Mouse (Mus musculus) cerebellum, adult 18-20 months (tissue): Measurements from ENCODE around the gene Hspbap1.
A peak's percentile ranks its signal among the peaks of the same experiment; 100 is the strongest.

ENCODE experiments used
- DNase-seq, 2 experiments: peaks; one replicate each; pipeline ENCODE4 v3.0.0; 2021

Hspbap1 gene

DNA sequence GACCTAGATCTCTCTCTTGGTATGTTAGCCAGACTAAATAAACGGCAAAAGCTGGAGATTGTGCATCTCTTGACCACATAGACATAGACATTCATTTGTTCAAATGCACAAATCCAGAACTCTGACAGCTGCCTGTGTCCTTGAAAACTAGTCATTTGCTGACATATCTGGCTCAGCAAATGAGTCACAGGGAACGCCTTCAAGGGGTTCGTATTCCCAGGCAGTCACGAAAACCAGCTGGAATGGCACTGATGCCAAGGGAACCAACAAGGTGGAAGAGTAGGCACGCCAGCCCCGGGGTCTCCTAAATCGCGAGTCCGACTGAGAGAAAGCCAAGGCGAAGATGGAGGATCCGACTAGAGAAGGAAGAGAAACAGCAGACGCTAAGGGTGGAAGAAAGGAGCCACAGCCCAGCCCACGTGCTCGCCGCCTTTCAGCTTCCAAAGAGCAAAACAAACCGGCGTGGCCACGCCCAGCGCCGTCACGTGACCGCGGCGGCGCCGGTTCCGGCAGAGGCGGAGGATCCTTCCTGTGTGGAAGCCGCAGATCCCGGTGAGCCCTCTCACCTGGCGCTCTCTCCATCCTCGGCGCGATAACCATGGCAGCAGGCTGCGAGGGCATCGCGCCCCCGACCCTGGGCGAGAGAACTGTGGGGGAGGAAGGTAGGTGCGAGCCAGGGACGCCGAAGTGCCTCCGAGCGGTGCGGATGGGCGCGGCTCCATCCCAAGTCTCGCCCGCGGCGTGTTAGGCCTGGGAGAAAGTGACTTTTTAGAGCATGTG is at the start of gene Hspbap1:
Gene Hspbap1 (plus strand): TSS at position 498 of the 780 bp plus-strand sequence.
- peak; percentile 91 to 93 for DNase-seq

DNA sequence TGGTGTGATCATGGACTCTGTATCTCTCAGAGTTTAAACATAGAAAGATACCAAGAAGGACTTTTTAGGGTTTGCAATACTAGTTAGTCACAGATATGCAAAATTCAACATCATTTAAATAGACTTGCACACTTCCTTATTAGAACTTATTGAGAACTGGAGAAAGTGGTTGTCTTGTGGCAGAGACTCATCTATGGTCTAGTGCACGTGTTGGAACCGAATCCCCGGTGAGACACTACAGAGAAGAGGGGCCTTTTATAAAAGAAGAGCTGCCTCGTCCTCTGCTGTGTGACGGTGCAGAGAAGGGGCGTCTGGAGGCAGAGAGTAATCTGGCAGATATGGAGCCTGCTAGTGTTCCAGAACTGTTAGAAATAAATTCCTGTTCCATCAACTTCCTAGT is 45.6 kb upstream of the Hspbap1 start:
- no peak for DNase-seq

DNA sequence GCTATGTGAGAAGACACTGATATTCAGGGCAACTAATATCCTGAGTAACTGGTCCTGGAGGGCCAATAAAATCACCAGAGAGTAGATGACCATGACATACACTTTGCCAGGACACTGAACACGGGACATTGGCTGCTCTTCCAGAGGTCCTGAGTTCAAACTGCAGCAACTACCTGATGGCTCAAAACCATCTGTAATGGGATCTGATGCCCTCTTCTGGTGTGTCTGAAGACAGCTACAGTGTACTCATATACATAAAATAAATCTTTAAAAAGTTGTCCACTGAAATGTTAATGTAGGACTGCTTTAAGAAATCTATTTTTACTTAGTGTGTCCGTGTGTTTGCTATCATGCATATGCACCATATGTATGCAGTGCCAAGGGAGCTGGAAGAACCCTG is 43.6 kb upstream of the Hspbap1 start:
- DNase-seq, result no peak

DNA sequence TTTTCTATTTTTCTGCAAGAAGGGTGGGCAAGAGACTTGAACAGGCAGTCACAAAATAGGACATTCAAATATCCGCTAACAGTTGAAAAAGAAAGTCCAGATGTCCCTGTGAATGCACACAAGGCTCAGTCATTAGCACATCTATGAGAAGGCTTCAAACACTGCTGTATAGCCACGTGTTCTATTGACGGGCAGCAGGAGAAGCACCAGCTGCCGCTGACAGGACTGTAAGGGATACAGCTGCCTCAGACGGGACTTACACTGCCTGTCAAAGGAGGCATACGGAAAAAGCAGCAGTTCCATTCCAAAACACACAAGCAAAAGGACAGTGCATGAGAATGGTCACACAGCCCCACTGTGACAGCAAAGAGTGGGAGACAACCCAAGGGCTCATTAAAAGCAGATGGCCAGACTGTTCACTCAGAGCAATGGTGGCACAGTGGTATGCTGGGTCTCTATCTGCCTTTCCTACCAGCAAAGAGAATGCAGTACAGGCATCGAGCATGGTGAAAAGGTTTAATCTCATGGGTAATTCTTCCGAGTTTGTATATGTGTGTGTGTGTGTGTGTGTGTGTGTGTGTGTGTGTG is 40.9 kb upstream of the Hspbap1 start:
- no peak for DNase-seq

DNA sequence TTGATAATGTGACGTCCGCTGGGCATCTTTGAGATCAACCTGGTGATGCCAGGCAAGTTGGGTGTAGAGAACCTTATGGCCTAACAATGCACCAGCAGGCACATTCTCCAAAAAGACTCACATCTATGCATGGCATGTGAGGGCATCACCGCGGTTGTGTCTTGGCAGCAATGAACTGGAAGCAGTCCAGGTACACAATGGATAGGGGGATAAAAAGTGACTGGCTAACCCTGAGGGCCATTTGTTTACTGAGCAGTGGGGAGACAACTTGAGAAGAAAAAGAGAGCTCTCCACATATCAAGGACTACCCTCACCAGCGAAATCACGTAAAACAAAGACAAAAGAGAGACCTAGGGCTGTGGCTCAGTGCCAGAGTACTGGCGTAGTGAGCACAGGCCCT is 38.1 kb upstream of the Hspbap1 start:
- DNase-seq, result peak in 1 of 2 experiments; percentile 22

DNA sequence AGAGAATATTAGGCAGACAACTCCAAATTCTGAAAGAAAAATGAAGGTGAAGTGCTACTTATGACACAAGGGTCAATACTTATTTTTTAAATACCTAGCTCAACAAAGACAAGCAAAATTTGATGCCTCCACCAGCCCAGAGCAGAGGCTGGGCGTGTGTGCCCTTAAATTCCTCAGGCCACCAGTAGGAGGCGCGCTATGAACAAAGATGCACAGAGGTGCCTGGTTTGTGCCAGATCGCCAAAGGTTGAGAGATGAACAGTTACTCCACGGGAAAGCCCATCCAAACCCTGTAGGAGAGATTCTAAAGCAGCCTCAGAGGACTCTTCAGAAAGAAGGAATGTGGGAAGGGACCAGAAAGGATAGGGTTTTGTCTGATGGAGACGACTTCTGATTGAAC is 36.1 kb upstream of the Hspbap1 start:
- DNase-seq, result peak; percentile 67 to 75

DNA sequence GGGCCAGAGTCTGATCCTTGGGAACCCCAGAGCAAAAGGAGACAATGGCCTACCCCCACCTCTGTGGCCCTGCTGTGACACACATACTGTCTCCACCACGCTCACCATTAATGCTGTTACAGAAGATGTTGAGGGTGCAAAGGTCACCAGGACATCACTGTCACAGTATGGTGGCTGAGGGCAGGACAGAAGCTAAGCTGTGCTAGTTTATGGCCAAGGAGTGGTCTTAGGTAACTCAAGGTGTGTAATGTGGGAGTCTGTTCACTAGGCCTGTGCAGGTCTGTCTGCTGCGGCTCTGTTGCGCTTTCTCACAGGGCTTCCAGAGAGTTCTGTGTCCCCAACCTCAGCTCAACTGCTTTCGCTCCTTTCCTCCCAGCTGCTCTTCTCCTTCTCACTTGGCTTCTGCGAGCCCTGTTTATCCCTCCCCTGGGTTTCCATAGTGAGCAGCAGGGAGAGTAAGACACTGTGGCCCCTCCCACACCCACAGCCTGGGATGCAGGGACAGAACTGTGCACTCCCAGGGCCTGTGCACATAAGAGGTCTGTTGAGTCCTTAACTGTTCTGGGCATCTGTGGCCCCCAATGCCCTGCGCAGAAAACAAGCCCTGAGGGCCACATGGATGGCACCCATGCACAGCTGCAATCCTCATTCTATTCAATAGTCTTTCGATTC is 31.9 kb upstream of the Hspbap1 start:
- no peak for DNase-seq

DNA sequence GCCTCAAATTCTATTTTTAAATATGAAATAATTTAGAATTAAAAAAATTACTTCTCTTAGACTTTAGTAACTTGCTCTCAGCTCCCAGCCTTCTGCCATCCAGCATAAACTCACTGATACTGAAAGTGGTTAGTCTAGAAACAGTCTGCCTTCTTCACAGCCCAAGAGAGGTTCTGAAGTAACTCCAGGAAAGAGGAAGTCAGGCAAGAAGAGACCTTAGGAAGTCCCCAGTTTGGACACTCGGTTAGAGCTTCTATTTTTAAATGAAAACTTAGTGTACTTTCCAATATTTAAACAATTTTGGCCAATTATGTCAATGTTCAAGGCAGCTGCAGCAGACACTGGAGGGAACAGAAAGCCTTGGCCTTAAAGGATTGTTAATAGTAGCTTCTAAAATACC is 30.6 kb upstream of the Hspbap1 start:
- no peak for DNase-seq

DNA sequence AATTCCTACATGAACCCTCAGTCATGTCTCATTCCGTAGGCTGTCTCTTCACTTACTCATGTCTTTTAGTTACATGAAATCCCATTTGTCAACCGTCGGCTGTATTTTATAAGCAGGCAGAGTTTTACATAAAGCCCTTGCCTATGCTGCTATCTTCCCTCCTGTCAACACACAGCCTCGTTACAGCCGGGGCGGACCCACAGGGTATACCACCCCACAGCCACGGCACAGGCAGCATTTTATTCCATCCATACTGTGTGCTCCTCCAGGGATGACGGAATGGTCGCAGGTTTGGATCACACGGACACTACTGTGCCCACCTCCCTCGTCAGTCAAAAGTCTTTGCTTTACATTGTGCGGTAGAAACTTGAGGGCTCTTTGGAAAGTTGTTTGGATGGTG is 29.8 kb upstream of the Hspbap1 start:
- DNase-seq, result no peak

DNA sequence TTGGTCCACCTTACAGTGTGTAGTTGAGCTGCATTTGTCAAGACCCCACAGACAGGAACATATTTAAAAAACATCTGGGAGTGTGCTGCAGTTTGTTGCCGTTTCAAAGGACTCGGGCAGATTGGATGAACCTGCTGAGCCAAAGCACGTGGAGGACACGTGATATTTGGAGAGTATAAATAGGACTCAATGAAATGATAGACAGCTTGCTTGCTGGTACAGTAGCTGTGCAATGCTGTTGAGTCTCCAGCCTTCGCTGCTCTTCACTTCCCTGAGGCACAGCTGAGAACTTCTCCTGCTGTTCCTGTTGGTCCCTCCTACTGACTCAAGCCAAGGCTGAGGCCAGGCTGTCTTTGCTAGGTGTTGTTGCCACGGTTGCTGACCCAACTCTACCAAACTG is 29.2 kb upstream of the Hspbap1 start:
- no peak for DNase-seq

DNA sequence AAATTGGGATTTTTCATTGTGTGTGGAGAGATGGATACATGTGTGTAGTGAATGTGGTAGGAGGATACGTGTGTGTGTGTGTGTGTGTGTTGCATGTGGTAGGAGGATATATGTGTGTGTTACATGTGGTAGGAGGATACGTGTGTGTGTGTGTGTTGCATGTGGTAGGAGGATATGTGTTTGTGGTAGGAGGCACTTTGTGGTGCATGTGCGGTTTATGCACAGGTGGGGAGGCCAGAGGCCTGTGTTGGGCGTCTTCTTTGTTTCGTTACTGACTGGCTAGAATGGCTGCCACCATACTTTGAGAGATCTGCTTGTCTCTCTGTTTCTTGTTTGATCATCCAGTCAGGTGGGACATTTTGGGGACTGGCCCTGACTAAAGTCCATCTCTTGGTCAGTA is 28.6 kb upstream of the Hspbap1 start:
- DNase-seq, result no peak

DNA sequence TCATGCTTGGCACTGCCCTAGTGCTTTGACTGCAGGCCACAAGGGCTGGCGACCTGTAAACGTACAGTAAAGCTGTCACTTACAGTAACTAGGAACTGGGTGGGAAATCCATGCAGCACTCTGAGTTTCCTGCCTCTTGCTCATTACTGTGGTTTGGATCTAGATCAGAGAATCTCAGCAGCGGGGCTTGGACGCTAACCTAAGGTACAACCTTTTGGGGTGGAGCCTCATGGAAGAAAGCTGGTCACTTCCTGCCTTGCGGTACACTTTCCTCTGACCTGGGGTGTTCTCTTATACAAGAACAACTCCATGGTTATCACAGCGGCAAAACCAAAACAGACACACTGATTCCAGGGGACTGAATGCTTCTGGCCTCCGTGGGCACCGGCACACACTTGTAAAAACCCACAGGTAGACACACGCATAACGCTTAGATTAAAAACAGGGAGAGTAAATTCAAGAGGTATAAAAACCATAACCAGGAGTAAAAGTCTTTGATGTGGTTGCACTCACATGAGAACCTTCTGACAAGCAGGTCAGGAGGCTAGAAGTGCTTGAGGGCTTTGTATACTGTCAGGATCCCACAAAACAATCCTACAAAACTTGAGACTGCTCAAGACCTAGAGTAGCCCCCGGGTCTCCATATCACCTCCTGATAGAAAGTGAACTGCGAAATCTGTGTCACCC is 27.8 kb upstream of the Hspbap1 start:
- no peak for DNase-seq

DNA sequence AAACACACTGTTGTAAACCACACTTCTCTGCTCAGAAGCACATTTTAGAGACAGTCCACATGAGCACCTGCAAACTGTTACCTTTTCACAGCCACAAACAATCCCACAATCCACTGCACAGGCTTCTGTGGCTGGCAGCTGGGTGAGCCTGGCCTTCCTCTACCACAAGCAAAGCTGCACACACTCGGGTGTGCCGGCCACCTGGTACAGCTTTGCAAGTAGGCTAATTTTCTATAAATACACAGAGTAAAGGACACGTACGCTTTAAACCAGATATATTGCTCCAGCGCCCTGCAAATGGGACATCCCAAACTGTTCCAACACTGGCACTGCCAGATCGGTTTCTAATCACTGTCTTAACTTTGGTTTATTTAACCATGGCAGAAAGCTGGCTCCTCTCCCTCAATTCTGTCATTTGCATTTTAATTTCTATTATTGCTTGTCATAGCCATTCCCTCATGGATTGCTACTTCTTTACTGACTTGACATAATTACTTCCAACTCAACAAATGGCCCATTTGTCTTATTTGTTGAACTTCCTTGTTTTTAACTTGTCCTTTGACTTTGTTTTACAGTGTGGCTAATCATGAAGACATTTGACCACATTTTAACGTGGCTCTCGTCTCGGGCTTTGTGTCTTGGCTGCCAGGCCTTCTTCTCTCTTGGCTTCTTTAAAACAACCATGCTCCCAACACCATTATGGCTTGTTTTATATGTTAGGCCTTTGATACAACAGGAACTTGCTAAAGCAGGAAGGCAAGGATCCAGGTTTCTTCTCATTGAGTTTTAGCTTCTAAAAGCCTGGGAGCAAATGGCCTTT is 22.5 kb upstream of the Hspbap1 start:
- peak; percentile 17 to 34 for DNase-seq

DNA sequence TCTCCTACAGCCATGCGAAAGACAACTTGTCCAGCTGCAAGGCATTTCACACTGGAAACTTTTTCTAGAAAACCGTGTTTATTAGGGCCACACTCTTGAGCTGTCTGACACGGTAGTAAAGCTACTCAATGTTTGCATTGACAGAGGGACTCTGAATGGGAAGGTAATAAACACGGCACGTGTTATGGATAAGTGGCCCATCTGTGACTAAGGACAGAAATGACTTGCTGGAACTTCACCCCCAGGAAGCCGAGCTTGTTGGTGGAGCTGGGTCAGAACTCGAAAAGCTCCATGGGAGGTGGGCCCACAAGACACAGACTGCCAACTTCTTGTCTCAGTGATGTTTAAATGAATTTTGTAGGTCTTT is 22.0 kb upstream of the Hspbap1 start:
- no peak for DNase-seq

DNA sequence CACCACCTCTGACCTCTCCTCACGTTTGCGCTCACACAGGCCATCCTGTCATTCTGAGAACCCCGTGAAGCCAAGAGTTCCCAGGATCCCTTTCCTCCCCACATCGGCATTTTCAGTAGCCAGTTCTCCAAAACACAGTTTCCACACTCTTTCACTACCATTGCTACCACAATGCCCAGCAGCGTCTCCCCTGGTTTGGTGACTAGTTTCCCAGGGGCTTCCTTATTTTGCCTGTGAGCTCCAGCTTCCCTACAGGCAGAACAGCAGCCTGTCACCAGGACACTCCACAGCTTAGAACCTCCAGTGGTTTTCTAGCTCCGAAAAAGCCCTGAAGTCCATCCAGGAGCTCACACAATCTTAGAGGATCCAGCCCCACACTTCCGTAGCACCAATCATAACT is 20.8 kb upstream of the Hspbap1 start:
- no peak for DNase-seq

DNA sequence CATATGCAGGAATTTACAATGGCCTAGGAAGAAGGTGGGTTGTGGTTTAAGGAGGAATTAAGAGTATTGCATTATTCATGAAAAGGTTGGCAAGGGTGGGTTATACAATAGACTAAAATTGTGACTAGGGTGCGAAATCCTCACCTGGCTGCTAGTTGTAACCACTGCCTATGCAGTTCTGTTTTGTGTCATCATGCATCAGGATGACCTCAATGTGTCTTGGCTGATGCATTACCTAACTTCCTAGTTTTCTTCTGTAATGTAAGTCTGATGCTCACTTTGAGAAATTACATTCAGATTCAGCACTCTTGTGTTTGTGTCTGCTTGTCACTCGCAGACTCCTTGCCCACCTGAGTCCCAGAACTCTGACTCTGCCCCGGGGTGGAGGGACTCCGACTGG is 18.3 kb upstream of the Hspbap1 start:
- no peak for DNase-seq

DNA sequence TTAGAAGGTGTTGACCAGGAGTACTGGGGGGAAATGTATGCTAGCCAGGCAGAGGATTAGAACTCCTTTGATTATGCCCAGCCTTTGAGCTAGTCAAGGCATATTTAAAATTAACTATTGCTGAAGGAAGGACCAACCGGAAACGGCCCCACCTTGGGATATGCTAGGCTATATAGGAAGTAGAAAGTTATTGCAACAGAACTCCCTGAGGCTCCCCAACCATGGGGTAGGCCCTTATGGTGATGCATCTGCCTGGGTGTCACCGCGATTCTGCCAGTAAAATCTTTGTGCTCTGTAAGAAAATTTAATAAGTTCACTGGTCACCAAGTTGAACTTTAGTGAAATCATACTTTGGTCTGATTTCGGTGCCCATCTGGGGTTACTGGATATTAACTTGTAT is 16.2 kb upstream of the Hspbap1 start:
- no peak for DNase-seq

DNA sequence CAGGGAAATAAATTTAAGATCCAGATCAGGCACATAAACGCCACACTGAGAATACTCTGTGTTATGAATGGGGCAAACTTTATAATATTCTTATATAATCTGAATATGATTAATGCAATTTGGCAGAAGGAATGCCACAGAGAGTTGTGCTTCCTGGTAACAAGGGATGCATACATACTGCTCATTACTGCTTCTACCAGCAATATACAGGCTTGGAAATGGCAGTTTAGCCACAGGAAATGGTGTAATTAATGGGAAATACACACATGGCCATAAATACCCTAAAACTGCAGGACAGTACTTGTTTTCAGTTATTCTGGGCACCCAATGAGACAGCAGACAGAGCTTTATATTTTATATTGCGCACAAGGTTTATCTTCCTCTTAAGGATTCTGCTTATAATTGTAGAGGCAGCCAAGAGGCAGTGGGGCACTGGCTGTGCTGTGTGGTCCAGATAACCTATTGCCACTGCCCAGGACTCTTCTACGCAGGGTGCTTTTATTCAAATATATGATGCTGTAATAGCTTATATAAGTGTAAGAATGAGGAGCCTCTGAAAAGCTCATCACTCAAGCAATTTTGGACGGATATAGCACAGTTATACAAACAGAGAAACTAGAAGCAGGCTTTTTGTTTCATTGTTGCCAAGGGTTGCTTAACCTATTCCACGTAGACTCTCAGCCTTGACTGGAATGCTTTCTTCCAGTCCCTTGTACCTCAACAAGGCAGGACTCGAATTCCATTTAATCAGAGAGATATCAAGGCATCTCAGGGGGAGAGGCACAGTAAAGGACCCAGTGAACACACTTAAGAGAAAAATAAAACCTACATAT is 14.5 kb upstream of the Hspbap1 start:
- no peak for DNase-seq

DNA sequence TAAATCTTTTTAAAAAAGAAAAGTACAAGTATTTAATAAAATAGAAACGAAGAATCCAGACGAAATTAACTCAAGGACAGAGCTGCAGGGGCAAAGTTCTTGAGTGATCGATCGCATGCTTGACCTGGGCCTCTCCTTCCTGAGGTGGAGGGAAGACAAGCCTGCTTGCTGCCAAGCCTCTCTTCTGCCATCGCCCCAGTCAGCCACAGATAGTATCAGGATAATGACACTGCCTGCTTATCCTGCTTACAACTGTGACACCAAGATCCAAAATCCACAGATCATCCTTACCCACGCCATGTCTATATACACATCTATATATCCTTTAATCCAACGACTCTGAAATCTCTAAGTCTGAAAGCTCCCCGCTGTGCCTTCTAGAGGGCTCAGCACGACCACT is 13.5 kb upstream of the Hspbap1 start:
- DNase-seq, result no peak

DNA sequence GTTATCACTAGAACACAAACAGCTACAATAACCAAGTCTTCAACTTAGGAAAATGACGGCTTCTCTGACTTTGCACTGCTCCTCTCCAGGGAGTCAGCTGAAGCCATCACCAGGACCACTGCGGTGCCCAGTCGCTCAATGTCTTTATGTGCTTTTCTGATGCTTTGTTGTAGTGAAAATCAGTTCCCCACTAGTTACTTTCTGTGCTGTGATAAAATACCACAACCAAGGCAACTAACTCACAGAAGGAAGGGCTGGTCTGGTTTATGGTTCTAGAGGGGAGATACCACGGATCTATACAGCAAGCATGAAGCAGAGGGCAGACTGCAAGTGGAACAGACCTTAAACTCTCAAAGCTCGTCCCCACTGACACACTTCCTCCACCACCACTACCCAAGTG is 10.8 kb upstream of the Hspbap1 start:
- no peak for DNase-seq

DNA sequence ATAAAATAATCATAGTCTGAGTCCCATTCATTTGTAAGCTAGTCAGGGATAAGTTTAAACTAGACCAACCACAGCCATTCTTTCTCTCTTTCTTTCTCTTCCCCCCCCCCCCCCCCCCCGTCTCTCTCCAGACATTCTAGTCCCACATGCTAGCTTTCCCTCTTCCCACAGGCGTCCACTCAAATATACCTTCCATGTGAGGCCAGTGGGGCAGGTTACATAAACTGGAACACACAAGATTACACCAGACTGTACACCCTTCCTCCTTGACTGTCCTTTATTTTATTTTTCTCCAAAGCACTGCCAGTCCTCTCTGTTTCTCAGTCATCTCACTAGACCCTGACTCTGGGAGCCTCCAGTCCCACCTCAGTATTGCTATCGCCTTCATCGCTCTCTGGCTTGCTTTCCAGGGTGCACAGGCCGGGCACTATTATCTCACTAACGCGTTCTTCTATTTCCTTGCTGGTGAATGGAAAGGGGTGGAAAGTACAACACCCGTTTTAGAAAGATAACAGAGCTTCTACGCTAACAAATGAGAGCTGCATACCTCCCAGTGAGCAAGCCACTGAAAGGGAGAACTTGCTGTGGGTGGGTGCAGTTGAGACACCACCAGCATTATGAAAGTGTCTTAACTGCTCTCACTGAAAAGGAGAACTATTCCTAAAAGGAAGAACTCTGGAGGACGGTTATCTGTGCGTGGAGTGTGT is 6.4 kb upstream of the Hspbap1 start:
- no peak for DNase-seq
